Mouse (Mus musculus) brown adipose tissue, adult 24 weeks (tissue): ENCODE data around the gene Magea4. TPM values are rescaled to one million over a fixed set of nuclear protein-coding genes. Genes with fewer than 3 reads are reported as not detected.

Experiments
- H3K27ac ChIP-seq: fragments of 200-500 bp; replicated peaks from 2 replicates; pipeline ENCODE4 v1.5.1; 2012; ENCODE audit warnings: low read depth, mild to moderate bottlenecking, low read length
- H3K4me1 ChIP-seq: fragments of 200-500 bp; 2 replicates; pipeline ENCODE4 v1.6.1; 2012; ENCODE audit warnings: low read length, mixed read lengths; ENCODE audit not compliant: control insufficient read depth, insufficient read depth, insufficient read length
- H3K4me3 ChIP-seq: fragments of 200-500 bp; 2 replicates; pipeline ENCODE4 v1.5.1; 2012; ENCODE audit warnings: low read depth, mild to moderate bottlenecking, low read length, moderate library complexity; ENCODE audit not compliant: insufficient read depth
- polyA plus RNA-seq: library from polyadenylated mRNA; stranded (reverse); fragments of >200 nt; gene quantifications from 2 replicates; pipeline ENCODE4 v1.2.4, GENCODE M21; 2012; ENCODE audit not compliant: missing spikeins, insufficient read depth, insufficient read length

Magea4 gene
- polyA plus RNA-seq = not detected in 2 replicates

GRCm38 (mm10) chrX:72221717-72222116 lies at the start of gene Magea4:
Gene Magea4, plus strand, starts transcription at chrX:72222017.
- H3K27ac ChIP-seq = no peak within 1 kb of the TSS
- H3K4me3 ChIP-seq = no peak within 1 kb of the TSS
- H3K4me1 ChIP-seq = no peaks in the 10 kb centered on the region

DNA sequence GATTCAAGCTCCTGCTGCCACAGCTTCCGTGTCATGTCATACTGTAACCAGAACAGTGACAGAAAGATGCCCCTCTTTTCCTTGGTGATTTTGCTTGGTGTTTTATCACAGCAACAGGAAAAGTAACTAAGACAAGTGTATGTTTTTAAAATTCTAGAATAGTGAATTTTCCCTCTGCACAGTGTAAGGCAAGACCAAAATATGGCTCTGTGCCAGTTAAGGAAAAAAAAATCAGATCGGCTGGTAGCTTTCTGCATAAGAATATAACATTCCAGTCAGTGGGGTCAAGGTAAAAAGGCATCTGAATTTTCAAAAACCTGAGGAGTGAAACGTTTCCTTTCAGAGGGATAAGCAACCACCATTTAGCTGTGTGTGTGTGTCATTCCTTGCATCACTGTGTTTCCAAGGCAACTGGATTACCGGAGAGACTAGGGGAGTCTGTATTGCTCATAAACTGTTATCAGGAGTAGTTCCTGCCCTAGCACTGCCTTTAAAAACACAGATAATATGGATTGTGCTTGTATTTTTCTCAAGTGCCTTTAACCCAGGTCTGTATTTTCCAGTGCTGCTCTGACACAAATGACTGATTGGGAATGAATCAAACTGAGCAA lies 18.8 kb upstream of the Magea4 start:
- Histone ChIP-seq H3K4me1 (no peaks in the 10 kb centered on the region), H3K4me3 (no peak overlapping the region), H3K27ac (no peak overlapping the region)

- Histone ChIP-seq H3K4me3 (no peak overlapping the region), H3K27ac (no peak overlapping the region), H3K4me1 (no peaks in the 10 kb centered on the region)
Observed at GRCm38 (mm10) chrX:72270637-72271036, 48.8 kb downstream of the Magea4 start.

Other genes with a start within 250 kb of the Magea4 start
- gene Fate1, start 249.0 kb upstream of the Magea4 start, polyA plus RNA-seq = not detected in 2 replicates
- not detected in 2 replicates for gene Cnga2, start 230.2 kb upstream of the Magea4 start, polyA plus RNA-seq
- gene Gabre, start 52.8 kb downstream of the Magea4 start, polyA plus RNA-seq = 0.25 TPM in 1 of 2 replicates, not detected in the other
- gene Magea10, start 164.8 kb downstream of the Magea4 start, polyA plus RNA-seq = not detected in 2 replicates